Comparison of ENCODE assay signal across 14 mouse cellular contexts in genomic region chr10:9210646-9211045, GRCm38 (mm10).
DNase-seq lines count a peak whose midpoint lies in the region; ATAC-seq lines count a peak whose summit lies in the region.
"Had no signal": no experiment of that assay in that cellular context is flagged by ENCODE, and none has a peak within 500 bp of the region (broad histone marks: within the 10 kb centered on the region; RNA-seq: fewer than 3 reads in every experiment).

No protein-coding gene starts in this region.

- no peaks in the 10 kb centered on the region for H3K9me3 ChIP-seq in heart, embryonic 13.5 days
- no peaks in the 10 kb centered on the region for H3K9me3 ChIP-seq in midbrain, embryonic 14.5 days (ENCODE audit: control insufficient read depth, low read length)
- H3K9me3 ChIP-seq in midbrain, embryonic 10.5 days (replicated peaks): no peaks in the 10 kb centered on the region
- H3K9me3 ChIP-seq in limb, embryonic 12.5 days: no peaks in the 10 kb centered on the region
- H3K9me3 ChIP-seq: embryonic facial prominence, embryonic 12.5 days had no signal

- WGBS in heart, embryonic 13.5 days: 17% methylated on average over 2 of the region's 2 CpGs
- 4% methylated on average over 2 of the region's 2 CpGs for WGBS in midbrain, embryonic 14.5 days
- 28% methylated on average over 2 of the region's 2 CpGs for WGBS in midbrain, embryonic 10.5 days
- 12% methylated on average over 2 of the region's 2 CpGs for WGBS in limb, embryonic 12.5 days

- no peak for DNase-seq in heart, postnatal 4 days
- no peak for DNase-seq in midbrain, embryonic 14.5 days
- DNase-seq in midbrain, embryonic 10.5 days (ENCODE audit: low spot score): no peak
- peak; percentile 27 for DNase-seq in right cerebral cortex, postnatal 25 days
- no peak for DNase-seq in left cerebral cortex, adult 18-20 months (ENCODE audit: low spot score in 2 of 2)
- DNase-seq: cerebellum, adult 2 months; liver; lung, postnatal 10 days; thymus, adult 18-20 months had no signal

- no peak overlapping the region for H3K4me3 ChIP-seq in heart, embryonic 13.5 days
- H3K4me3 ChIP-seq in midbrain, embryonic 14.5 days (replicated peaks; ENCODE audit: low read depth, low read length): no peak overlapping the region
- no peak overlapping the region for H3K4me3 ChIP-seq in midbrain, embryonic 10.5 days
- H3K4me3 ChIP-seq in limb, embryonic 12.5 days (replicated peaks): no peak overlapping the region
- H3K4me3 ChIP-seq: embryonic facial prominence, embryonic 12.5 days had no signal

- H3K27ac ChIP-seq in heart, embryonic 13.5 days (replicated peaks): peak overlapping the region; percentile 66
- H3K27ac ChIP-seq in midbrain, embryonic 14.5 days (replicated peaks; ENCODE audit: low read depth, low read length): peak overlapping the region; percentile 9; the same call in 1 of the 2 replicates
- no peak overlapping the region; the same call in 1 of the 2 replicates for H3K27ac ChIP-seq in midbrain, embryonic 10.5 days (replicated peaks)
- no peak overlapping the region for H3K27ac ChIP-seq in limb, embryonic 12.5 days
- H3K27ac ChIP-seq: embryonic facial prominence, embryonic 12.5 days; kidney, postnatal 0 days had no signal

- H3K4me2 ChIP-seq in heart, embryonic 13.5 days: no peak overlapping the region
- no peak overlapping the region for H3K4me2 ChIP-seq in midbrain, embryonic 14.5 days (ENCODE audit: low read length)
- H3K4me2 ChIP-seq in limb, embryonic 12.5 days: no peak overlapping the region
- H3K4me2 ChIP-seq: embryonic facial prominence, embryonic 12.5 days had no signal

- no peaks in the 10 kb centered on the region for H3K36me3 ChIP-seq in heart, embryonic 13.5 days
- no peaks in the 10 kb centered on the region for H3K36me3 ChIP-seq in midbrain, embryonic 14.5 days (ENCODE audit: control insufficient read depth, insufficient read depth, low read length)
- H3K36me3 ChIP-seq in midbrain, embryonic 10.5 days: no peaks in the 10 kb centered on the region
- no peaks in the 10 kb centered on the region for H3K36me3 ChIP-seq in limb, embryonic 12.5 days
- H3K36me3 ChIP-seq: embryonic facial prominence, embryonic 12.5 days had no signal

- H3K9ac ChIP-seq in heart, embryonic 13.5 days: no peak overlapping the region
- H3K9ac ChIP-seq in midbrain, embryonic 14.5 days (replicated peaks; ENCODE audit: low read length): no peak overlapping the region
- no peak overlapping the region for H3K9ac ChIP-seq in limb, embryonic 12.5 days (replicated peaks)
- H3K9ac ChIP-seq: embryonic facial prominence, embryonic 12.5 days had no signal

- H3K4me1 ChIP-seq in heart, embryonic 13.5 days: peaks cover 19% of the 10 kb centered on the region
- peaks cover 10% of the 10 kb centered on the region; the same call in 1 of the 2 replicates for H3K4me1 ChIP-seq in midbrain, embryonic 14.5 days (ENCODE audit: control insufficient read depth, insufficient read depth, low read length)
- H3K4me1 ChIP-seq in midbrain, embryonic 10.5 days: peaks cover 26% of the 10 kb centered on the region
- no peaks in the 10 kb centered on the region for H3K4me1 ChIP-seq in limb, embryonic 12.5 days (replicated peaks)
- H3K4me1 ChIP-seq: embryonic facial prominence, embryonic 12.5 days had no signal

- no peaks in the 10 kb centered on the region for H3K27me3 ChIP-seq in heart, embryonic 13.5 days (replicated peaks)
- no peaks in the 10 kb centered on the region for H3K27me3 ChIP-seq in midbrain, embryonic 14.5 days (ENCODE audit: control insufficient read depth, insufficient read depth, low read length)
- no peaks in the 10 kb centered on the region for H3K27me3 ChIP-seq in midbrain, embryonic 10.5 days (ENCODE audit: low read depth, poor library complexity, severe bottlenecking)
- H3K27me3 ChIP-seq in limb, embryonic 12.5 days: no peaks in the 10 kb centered on the region
- H3K27me3 ChIP-seq: CH12.LX; embryonic facial prominence, embryonic 12.5 days had no signal

- no peak for ATAC-seq in heart, embryonic 13.5 days (ENCODE audit: extremely low read depth, insufficient number of reproducible peaks, low FRiP score, low TSS enrichment)
- no peak for ATAC-seq in midbrain, embryonic 14.5 days (ENCODE audit: low FRiP score, low TSS enrichment)
- ATAC-seq in limb, embryonic 12.5 days (ENCODE audit: insufficient number of reproducible peaks, insufficient read depth, low FRiP score, low TSS enrichment, low read depth): peak; percentile 59; the same call in 1 of the 2 replicates

Comparison
In these comparisons a context has a peak if more than half of its experiments do, and no peak if none do; other contexts are left out.
1. H3K27ac ChIP-seq: peak in heart, embryonic 13.5 days (single experiment) and midbrain, embryonic 14.5 days (single experiment); none in midbrain, embryonic 10.5 days (single experiment) and limb, embryonic 12.5 days (single experiment).